Mouse (Mus musculus) brown adipose tissue, adult 24 weeks (tissue): ENCODE measurements around the gene Rnase4. TPM values are rescaled to one million over a fixed set of nuclear protein-coding genes. Genes with fewer than 3 reads are reported as not detected.

Source experiments
- H3K27ac ChIP-seq: fragments of 200-500 bp; replicated peaks from 2 replicates; pipeline ENCODE4 v1.5.1; 2012; ENCODE audit warnings: low read depth, mild to moderate bottlenecking, low read length
- H3K4me1 ChIP-seq: fragments of 200-500 bp; 2 replicates; pipeline ENCODE4 v1.6.1; 2012; ENCODE audit warnings: low read length, mixed read lengths; ENCODE audit not compliant: control insufficient read depth, insufficient read depth, insufficient read length
- H3K4me3 ChIP-seq: fragments of 200-500 bp; 2 replicates; pipeline ENCODE4 v1.5.1; 2012; ENCODE audit warnings: low read depth, mild to moderate bottlenecking, low read length, moderate library complexity; ENCODE audit not compliant: insufficient read depth
- polyA plus RNA-seq: library from polyadenylated mRNA; stranded (reverse); fragments of >200 nt; gene quantifications from 2 replicates; pipeline ENCODE4 v1.2.4, GENCODE M21; 2012; ENCODE audit not compliant: missing spikeins, insufficient read depth, insufficient read length

Gene Rnase4
- polyA plus RNA-seq, 1 experiment: 78.8 TPM

GRCm38 (mm10) chr14:51082599-51083581 lies 8.0 kb upstream of the Rnase4 start:
- Histone ChIP-seq H3K4me1 (no peaks in the 10 kb centered on the region), H3K4me3 (peak overlapping the region; percentile 70), H3K27ac (peak overlapping the region; percentile 32; the same call in 1 of the 2 replicates)

- Histone ChIP-seq H3K4me3 (peak overlapping the region; percentile 70), H3K4me1 (no peaks in the 10 kb centered on the region)
Observed at GRCm38 (mm10) chr14:51083805-51084204, 7.1 kb upstream of the Rnase4 start.

GRCm38 (mm10) chr14:51085086-51085485 lies 5.8 kb upstream of the Rnase4 start:
- Histone ChIP-seq H3K4me1 (no peaks in the 10 kb centered on the region), H3K27ac (no peak overlapping the region), H3K4me3 (no peak overlapping the region)

More at GRCm38 (mm10) chr14:51083805-51084204, 7.1 kb upstream of the Rnase4 start:
- H3K27ac ChIP-seq: no peak overlapping the region

GRCm38 (mm10) chr14:51085911-51086310 lies 5.0 kb upstream of the Rnase4 start:
- no peak overlapping the region for H3K27ac ChIP-seq
- H3K4me3 ChIP-seq: no peak overlapping the region
- H3K4me1 ChIP-seq: no peaks in the 10 kb centered on the region

GRCm38 (mm10) chr14:51087762-51088161 lies 3.1 kb upstream of the Rnase4 start:
- Histone ChIP-seq H3K4me3 (peak overlapping the region; percentile 74; the same call in 1 of the 2 replicates), H3K4me1 (no peaks in the 10 kb centered on the region), H3K27ac (no peak overlapping the region)

- Histone ChIP-seq H3K27ac (peak overlapping the region; percentile 35), H3K4me3 (peak overlapping the region; percentile 74), H3K4me1 (no peaks in the 10 kb centered on the region)
Observed at GRCm38 (mm10) chr14:51088166-51088969, 2.5 kb upstream of the Rnase4 start.

- Histone ChIP-seq H3K4me3 (peak overlapping the region; percentile 74), H3K4me1 (no peaks in the 10 kb centered on the region), H3K27ac (peak overlapping the region; percentile 35)
Observed at GRCm38 (mm10) chr14:51088970-51089673, 1.8 kb upstream of the Rnase4 start.

- H3K4me1 ChIP-seq: no peaks in the 10 kb centered on the region
- H3K4me3 ChIP-seq: peak overlapping the region; percentile 74
- peak overlapping the region; percentile 68; the same call in 1 of the 2 replicates for H3K27ac ChIP-seq
Observed at GRCm38 (mm10) chr14:51089674-51090076, 1.2 kb upstream of the Rnase4 start.

- no peaks in the 10 kb centered on the region for H3K4me1 ChIP-seq
- H3K27ac ChIP-seq: peak overlapping the region; percentile 78
- peak overlapping the region; percentile 74 for H3K4me3 ChIP-seq
Observed at GRCm38 (mm10) chr14:51090077-51090781, 648 bp upstream of the Rnase4 start.

GRCm38 (mm10) chr14:51092073-51092620 lies 1.3 kb downstream of the Rnase4 start:
- H3K4me3 ChIP-seq: peak overlapping the region; percentile 30
- H3K27ac ChIP-seq: peak overlapping the region; percentile 65
- no peaks in the 10 kb centered on the region for H3K4me1 ChIP-seq

- H3K27ac ChIP-seq: 0 out of 2 replicates have a peak overlapping the region, but pooled peaks have one; percentile 0
- H3K4me3 ChIP-seq: no peak overlapping the region
- H3K4me1 ChIP-seq: no peaks in the 10 kb centered on the region
Observed at GRCm38 (mm10) chr14:51093496-51093895, 2.6 kb downstream of the Rnase4 start.

- no peaks in the 10 kb centered on the region for H3K4me1 ChIP-seq
- H3K4me3 ChIP-seq: no peak overlapping the region
- H3K27ac ChIP-seq: peak overlapping the region; percentile 45
Observed at GRCm38 (mm10) chr14:51094096-51094875, 3.4 kb downstream of the Rnase4 start.

- Histone ChIP-seq H3K4me1 (no peaks in the 10 kb centered on the region), H3K4me3 (no peak overlapping the region), H3K27ac (0 out of 2 replicates have a peak overlapping the region, but pooled peaks have one; percentile 28)
Observed at GRCm38 (mm10) chr14:51094921-51095320, 4.0 kb downstream of the Rnase4 start.
